Mouse (Mus musculus) hematopoietic stem cell, adult 5-6 weeks (primary cell): ENCODE data around the gene Mrvi1. TPM values are rescaled to one million over a fixed set of nuclear protein-coding genes. Genes with fewer than 3 reads are reported as not detected.

Experiments
- ATAC-seq, 2 experiments: fragments of 125-278 bp in 1 of 2; replicated peaks in 1 of 2; 2 replicates each; pipeline ENCODE4 v1.8.0; 2016 to 2017; ENCODE audit warnings: inconsistent platforms in 2 of 2, mild to moderate bottlenecking in 2 of 2, moderate number of reproducible peaks in 2 of 2, low read depth in 1 of 2, moderate TSS enrichment in 1 of 2; ENCODE audit not compliant: low FRiP score in 2 of 2, poor library complexity in 2 of 2, severe bottlenecking in 2 of 2, insufficient read depth in 1 of 2, low TSS enrichment in 1 of 2
- total RNA-seq: library from RNA; stranded (forward); fragments of 172-1452, 232-1000 nt; gene quantifications from 2 replicates; pipeline ENCODE4 v1.2.3, GENCODE M21; 2017

The Mrvi1 gene
- total RNA-seq, 1 experiment from 2014 or later = 1.5 TPM

DNA sequence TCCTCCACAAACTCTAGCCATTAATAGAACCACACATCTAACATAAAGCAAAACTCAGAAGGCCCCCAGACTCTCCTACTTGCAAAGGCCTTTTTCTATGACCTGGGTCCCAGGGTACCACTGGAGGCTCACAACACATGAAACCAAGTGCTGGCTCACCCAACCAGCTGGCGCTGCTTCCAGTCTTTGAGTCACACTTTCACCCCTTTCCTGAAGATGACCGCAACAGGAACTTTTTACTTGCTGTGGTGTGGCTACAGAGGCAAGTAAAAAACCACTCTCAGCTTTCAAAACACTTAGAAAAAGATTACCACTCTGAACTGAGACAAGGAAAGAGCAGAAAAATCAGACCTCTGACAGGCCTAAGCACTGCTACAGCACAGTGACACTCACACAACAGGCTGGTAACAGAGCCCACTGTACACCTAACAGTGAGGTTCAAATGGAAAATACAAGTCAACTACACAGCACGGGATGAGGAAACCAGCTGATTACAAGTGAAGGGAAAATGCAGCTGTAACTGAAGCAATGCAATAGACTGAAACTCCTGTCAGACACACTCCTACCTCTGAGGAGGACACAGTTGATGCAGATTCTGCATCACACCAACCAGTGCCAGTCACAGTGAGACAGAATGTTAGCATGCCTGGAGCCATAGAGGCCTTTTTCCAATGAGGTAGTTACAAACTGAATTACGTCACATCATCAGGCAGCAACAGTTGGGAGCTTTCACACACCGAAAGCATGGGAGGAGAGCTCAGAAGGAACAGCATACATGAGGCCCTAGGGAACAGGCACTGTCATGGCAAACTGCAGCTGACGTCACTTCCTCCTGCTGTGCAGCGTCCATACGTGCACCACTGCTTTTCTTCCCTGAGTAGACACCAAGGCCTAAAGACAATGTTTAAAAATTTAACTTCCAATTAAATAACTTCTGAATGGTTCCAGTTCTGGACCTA, 158.0 kb downstream of the Mrvi1 start:
- peak; percentile 91 to 94 for ATAC-seq

DNA sequence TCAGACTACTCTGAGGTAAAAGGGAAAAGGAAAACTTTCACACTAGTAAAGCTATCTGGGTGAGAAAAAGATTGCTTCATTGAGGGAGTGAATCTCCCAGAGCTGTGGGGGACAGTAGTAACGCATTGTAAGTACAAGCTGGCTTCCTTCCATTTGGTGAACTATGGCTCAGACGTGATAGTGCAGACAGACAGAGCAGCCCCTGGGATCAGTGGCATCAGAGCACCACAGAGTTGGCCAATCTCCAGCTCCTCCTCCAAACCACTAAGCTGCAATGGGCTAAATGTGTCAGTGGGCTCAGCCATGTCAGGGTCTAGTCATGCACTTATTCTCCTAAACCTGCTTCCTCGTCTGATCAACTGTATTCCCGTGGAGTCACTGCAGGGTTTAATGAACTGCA, 158.7 kb downstream of the Mrvi1 start:
- peak; percentile 58 to 77 for ATAC-seq

DNA sequence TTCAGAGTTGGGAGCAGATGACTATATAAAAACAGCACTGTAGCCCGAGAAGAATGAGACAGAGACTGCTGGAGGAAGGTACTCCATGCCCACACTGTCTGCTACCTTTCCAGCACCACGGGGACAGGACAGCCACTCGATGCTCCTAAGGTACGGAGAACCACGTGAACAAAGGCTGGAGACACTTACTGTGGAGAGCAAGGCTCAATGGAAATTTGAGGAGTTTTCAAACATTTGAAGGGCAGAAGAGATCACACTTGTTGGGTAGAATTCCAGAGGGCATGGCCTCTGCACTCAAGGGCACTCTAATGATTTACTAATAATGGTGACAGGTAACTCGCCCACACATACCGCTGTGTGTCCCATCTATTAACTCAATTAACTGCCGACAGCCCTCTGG, 159.2 kb downstream of the Mrvi1 start:
- ATAC-seq = no peak

DNA sequence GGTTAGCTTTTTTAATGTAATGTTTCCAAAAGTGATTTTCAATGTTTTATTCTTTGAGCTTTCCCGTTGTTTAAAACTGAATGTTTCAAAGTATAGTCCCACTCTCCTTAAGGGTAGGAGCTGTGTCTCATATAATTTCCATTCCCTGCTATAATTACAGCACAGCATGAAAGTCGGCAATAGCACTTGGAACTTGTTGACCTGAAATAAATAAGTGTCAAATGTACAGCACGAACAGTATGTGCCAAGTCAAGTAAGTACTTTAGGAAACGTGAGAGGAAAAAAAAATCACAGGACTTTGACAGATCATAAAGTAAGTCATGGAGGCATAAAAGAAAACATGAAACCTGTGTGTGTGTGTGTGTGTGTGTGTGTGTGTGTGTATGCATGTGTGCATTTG, 160.2 kb downstream of the Mrvi1 start:
- ATAC-seq = no peak

DNA sequence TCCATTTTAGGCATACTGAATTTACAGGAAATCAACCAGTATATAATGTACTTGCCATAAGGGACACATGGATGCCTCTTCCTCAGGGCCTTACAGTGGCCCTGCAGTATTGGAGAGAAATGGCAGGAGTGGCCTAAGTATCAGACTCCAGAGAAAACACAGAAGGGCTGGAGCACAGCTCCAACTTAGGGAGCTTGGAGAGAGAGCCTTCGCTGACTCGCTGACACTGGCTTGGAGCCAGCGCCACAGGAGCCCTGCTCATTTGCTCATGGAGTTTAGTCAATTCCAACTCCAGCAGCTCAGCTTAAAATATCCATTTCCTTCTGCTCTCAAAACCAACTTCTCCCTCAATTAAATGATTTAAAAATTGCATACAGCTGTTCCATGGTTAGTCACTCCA, 160.6 kb downstream of the Mrvi1 start:
- ATAC-seq = no peak

DNA sequence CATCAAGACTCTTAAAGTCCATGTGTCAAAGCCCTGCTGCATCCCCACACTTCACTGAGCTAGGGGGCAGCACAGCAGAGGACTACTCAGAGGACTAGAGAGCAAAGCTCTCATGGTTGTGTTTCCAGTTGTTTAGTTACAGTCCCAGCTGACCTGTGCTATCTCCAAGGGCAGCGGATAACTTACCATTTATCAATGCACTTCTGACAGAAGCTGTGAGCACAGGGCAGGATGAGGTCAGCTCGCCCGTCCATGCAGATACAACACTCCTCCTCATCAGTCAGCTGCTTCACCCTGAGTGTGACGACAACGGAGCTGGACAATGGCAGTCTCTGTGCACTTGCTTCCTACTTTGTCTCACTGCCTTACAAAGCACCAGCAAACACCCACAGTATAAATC, 161.2 kb downstream of the Mrvi1 start:
- ATAC-seq = no peak

DNA sequence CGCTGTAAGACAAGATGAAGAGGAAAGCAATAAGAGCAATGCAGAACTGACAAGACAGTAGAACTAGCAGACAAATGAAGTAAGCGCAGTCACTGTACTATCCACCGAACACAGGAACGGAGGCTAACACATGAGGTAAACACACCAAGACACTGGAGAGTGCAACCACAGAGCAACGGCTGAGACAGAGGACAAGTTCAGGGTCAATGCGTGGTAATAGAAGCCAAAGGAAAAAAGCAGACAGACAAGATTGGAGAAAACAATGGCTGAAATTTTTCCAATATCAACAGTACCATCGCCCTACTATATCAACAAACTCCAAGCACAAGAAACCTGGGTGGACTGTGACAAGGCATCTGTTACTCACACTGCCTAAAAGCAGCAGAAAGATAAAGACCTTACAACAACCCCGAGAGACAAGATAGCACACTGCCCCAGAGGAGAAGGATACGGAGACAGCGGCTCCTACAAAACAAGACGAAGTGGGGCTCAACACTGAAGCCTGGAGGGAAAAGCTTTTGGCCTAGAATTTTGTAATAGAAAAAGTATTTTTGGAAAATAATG, 163.4 kb downstream of the Mrvi1 start:
- no peak for ATAC-seq

Other genes starting within 250 kb of the Mrvi1 start
- gene Ampd3, start 214.3 kb downstream of the Mrvi1 start, total RNA-seq = 4.4 and 9.3 TPM in 2 replicates
- gene Rnf141, start 138.0 kb downstream of the Mrvi1 start, total RNA-seq = 66.5 and 76.7 TPM in 2 replicates
- gene Lyve1, start 119.2 kb downstream of the Mrvi1 start, total RNA-seq = 0.31 TPM in 1 of 2 replicates, not detected in the other
- gene Ctr9, start 46.5 kb upstream of the Mrvi1 start, total RNA-seq = 84.5 and 90.3 TPM in 2 replicates
- gene Eif4g2, start 100.6 kb upstream of the Mrvi1 start, total RNA-seq = 972 and 1,008 TPM in 2 replicates